Mouse (Mus musculus): ENCODE data around the gene Wdr18. TPM values are rescaled to one million over a fixed set of nuclear protein-coding genes. Genes with fewer than 3 reads are reported as not detected.

Gene Wdr18
- polyA plus RNA-seq, 1 experiment from 2014 or later, result 167 TPM

GRCm38 (mm10) chr10:79920056-79920890 lies 39.7 kb upstream of the Wdr18 start:
- DNase-seq (ENCODE audit: extremely low spot score, low spot score), result no peak
- Histone ChIP-seq H3K4me1 (peaks cover 63% of the 10 kb centered on the region), H3K27me3 (ENCODE audit: poor library complexity, severe bottlenecking) (peaks cover 79% of the 10 kb centered on the region), H3K4me3 (peak overlapping the region; percentile 41), H3K9me3 (no peaks in the 10 kb centered on the region), H3K36me3 (replicated peaks) (no peaks in the 10 kb centered on the region), H3K27ac (no peak overlapping the region)
- 17% methylated on average over 26 of the region's 26 CpGs for WGBS

DNA sequence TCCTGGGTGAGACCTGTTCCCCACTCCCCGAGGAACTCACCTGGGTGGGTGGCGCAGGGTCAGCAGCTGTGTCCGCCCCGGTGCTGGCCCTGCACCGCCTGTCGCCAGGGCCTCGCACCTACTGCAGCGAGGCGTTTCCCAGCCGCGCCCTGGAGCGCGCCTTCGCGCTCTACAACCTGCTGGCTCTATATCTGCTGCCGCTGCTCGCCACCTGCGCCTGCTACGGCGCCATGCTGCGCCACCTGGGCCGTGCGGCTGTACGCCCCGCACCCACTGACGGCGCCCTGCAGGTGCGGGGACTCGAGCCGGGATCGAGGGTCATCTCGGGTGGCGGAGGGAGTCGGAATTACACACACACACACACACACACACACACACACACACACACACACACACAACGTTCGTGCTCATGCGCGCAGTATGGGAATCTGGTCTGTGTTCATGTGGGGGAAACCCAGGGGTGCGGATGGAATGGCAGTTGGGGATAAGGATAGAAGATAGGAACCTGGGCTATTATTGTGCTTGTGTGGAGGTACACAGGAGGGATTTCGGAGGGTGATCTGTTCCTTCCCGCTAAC lies 38.9 kb upstream of the Wdr18 start, which contains the start of gene R3hdm4:
Gene R3hdm4, minus strand, starts transcription at position 251 of the 578 bp plus-strand sequence.
- Histone ChIP-seq H3K36me3 (replicated peaks) (no peaks in the 10 kb centered on the region), H3K27ac (no peak within 1 kb of the TSS), H3K4me3 (peak within 1 kb of the TSS; percentile 41), H3K4me1 (peaks cover 63% of the 10 kb centered on the region), H3K27me3 (ENCODE audit: poor library complexity, severe bottlenecking) (peaks cover 82% of the 10 kb centered on the region), H3K9me3 (no peaks in the 10 kb centered on the region)
- WGBS, result 6% methylated on average over 41 of the region's 41 CpGs
- DNase-seq (ENCODE audit: extremely low spot score, low spot score), result no peak

DNA sequence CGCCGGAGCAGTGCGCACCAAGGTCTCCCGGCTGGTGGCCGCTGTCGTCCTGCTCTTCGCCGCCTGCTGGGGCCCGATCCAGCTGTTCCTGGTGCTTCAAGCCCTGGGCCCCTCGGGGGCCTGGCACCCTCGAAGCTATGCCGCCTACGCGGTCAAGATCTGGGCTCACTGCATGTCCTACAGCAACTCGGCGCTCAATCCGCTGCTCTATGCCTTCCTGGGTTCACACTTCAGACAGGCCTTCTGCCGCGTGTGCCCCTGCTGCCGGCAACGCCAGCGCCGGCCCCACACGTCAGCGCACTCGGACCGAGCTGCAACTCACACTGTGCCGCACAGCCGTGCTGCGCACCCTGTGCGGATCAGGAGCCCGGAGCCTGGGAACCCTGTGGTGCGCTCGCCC lies 38.4 kb upstream of the Wdr18 start:
- no peak for DNase-seq (ENCODE audit: extremely low spot score, low spot score)
- peaks cover 63% of the 10 kb centered on the region for H3K4me1 ChIP-seq

GRCm38 (mm10) chr10:79924998-79925784 lies 34.8 kb upstream of the Wdr18 start:
- Histone ChIP-seq H3K9me3 (no peaks in the 10 kb centered on the region), H3K36me3 (replicated peaks) (no peaks in the 10 kb centered on the region), H3K27ac (no peak overlapping the region), H3K27me3 (ENCODE audit: poor library complexity, severe bottlenecking) (peaks cover 51% of the 10 kb centered on the region), H3K4me1 (peaks cover 64% of the 10 kb centered on the region), H3K4me3 (peak overlapping the region; percentile 18)
- DNase-seq (ENCODE audit: extremely low spot score, low spot score), result peak; percentile 88
- 11% methylated on average over 29 of the region's 29 CpGs for WGBS

More for the DNA sequence above, 38.4 kb upstream of the Wdr18 start:
- Histone ChIP-seq H3K27ac (no peak overlapping the region), H3K9me3 (no peaks in the 10 kb centered on the region), H3K4me3 (peak overlapping the region; percentile 41), H3K27me3 (ENCODE audit: poor library complexity, severe bottlenecking) (peaks cover 85% of the 10 kb centered on the region), H3K36me3 (replicated peaks) (no peaks in the 10 kb centered on the region)
- under 1% methylated on average over 34 of the region's 34 CpGs for WGBS

DNA sequence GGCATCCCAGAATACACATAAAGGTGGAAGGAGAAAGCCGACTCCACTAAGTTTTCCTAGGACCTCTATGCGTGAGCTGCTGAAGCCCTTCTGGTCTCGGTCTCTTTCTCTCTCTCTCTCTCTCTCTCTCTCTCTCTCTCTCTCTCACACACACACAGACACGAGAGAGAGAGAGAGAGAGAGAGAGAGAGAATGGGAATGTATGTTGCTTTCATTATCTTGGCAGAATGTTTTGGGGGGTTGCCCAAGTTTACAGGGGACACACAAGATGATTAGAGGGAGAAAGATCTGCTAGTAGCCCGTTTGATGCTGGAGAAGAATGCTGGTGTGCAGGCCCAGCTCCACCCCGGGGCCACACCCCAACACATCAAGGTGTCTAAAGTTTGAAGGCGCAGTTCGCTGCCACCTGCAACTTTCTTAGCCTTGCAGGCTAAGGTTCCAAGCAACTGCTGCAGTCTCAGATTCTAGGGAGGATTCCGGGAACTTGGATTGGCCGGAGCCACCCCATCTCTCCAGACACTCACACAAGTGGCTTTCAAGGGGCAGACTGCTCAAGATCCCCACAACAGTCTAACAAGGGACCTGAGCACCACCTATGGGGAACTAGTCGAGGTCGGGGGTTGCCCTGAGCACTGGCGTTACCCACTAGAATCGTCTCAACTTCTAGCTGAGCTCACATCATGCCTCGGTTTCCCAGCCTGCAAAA lies 34.0 kb upstream of the Wdr18 start:
- H3K4me3 ChIP-seq, result peak overlapping the region; percentile 98
- peaks cover 43% of the 10 kb centered on the region for H3K27me3 ChIP-seq (ENCODE audit: poor library complexity, severe bottlenecking)
- no peaks in the 10 kb centered on the region for H3K9me3 ChIP-seq
- DNase-seq (ENCODE audit: extremely low spot score, low spot score), result no peak
- peaks cover 64% of the 10 kb centered on the region for H3K4me1 ChIP-seq
- 14% methylated on average over 15 of the region's 15 CpGs for WGBS
- H3K36me3 ChIP-seq (replicated peaks), result peaks cover 7% of the 10 kb centered on the region
- H3K27ac ChIP-seq, result peak overlapping the region; percentile 95

DNA sequence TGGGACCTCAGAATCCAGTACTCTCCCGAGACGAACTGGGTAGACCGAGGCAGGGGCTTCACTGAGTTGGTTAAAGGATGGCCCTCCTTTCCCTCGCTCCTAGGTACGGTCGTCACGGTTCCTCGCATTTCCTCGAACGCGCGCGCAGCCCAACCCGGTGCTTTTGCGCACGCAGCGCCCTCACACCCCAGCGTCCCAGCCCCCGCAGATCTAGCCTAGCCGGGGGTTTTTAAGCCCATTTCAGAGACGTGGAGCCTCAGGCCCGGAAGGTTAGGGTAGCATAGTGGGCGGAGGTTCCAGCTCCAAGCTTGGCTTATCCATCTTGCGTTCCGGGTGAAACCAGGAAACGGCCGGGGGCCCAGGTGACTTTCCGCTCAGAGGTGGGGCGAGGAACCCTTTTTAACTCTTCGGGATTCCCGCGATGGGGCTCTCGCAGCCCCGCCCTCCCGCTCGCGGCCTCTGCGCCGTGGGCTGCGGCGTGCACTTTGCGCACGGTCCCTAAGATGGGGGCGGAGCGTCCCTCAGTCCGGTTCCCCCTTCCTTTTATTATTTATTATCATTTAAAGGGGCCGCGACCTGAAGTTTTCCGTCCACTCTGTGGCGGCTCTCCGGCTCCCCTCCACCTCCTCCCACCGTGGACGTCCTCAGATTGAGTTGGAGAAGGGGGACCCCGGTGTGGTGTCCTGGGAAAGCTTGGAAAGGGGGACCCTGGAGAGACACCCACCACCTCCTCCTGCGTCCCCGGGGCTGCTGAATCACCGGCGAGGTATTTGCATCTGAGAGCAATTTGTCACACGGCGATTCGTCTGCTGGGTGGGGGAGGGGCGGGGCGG lies 33.2 kb upstream of the Wdr18 start, which contains the start of gene Arid3a:
Gene Arid3a, plus strand, starts transcription at position 553 of the 833 bp plus-strand sequence.
- Histone ChIP-seq H3K4me3 (peak within 1 kb of the TSS; percentile 98), H3K36me3 (replicated peaks) (peaks cover 15% of the 10 kb centered on the region), H3K4me1 (peaks cover 62% of the 10 kb centered on the region), H3K9me3 (no peaks in the 10 kb centered on the region), H3K27me3 (ENCODE audit: poor library complexity, severe bottlenecking) (peaks cover 35% of the 10 kb centered on the region), H3K27ac (peak within 1 kb of the TSS; percentile 95)
- WGBS, result under 1% methylated on average over 63 of the region's 63 CpGs
- DNase-seq (ENCODE audit: extremely low spot score, low spot score), result peak; percentile 89

GRCm38 (mm10) chr10:79927324-79928029 lies 32.5 kb upstream of the Wdr18 start:
- peak overlapping the region; percentile 98 for H3K4me3 ChIP-seq
- H3K36me3 ChIP-seq (replicated peaks), result peaks cover 23% of the 10 kb centered on the region
- peak overlapping the region; percentile 95 for H3K27ac ChIP-seq
- H3K9me3 ChIP-seq, result no peaks in the 10 kb centered on the region
- H3K27me3 ChIP-seq (ENCODE audit: poor library complexity, severe bottlenecking), result peaks cover 28% of the 10 kb centered on the region
- peaks cover 67% of the 10 kb centered on the region for H3K4me1 ChIP-seq
- whole genome bisulfite sequencing, result under 1% methylated on average over 54 of the region's 54 CpGs
- DNase-seq (ENCODE audit: extremely low spot score, low spot score), result peak; percentile 69

DNA sequence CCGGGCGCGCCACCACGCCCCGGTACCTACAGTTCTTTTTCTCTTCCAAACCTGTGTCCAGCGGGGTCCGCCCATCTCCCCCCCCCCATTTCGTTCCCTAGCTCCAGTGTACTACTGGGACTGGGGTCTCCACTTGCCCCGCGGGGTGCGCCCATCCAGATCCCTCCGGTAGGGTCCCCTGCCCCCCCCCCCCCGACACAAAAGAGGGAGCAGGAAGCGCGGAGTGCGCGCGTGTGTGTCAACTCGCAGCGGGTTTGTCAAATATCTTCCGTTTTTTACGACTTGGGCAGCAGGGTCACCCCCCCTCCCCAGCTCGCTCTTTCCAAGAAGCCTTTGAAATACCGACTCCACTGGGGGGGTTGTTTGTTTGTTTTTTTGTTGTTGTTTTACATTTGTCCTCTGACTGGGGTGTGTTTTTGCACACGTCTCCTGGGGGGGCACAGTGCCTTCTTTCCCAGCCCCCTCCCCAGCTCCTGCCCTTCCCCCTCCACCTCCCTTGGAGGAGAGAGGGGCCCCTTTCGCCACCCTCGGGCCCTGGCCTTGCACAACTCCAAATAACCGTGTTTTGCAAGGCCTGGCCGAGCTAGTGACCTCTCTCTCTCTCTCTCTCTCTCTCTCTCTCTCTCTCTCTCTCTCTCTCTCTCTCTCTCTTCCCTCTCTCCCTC lies 31.8 kb upstream of the Wdr18 start:
- WGBS, result 1% methylated on average over 29 of the region's 29 CpGs
- H3K27me3 ChIP-seq (ENCODE audit: poor library complexity, severe bottlenecking), result peaks cover 21% of the 10 kb centered on the region
- peaks cover 29% of the 10 kb centered on the region for H3K36me3 ChIP-seq (replicated peaks)
- DNase-seq (ENCODE audit: extremely low spot score, low spot score), result peak; percentile 37
- H3K27ac ChIP-seq, result peak overlapping the region; percentile 95
- peaks cover 73% of the 10 kb centered on the region for H3K4me1 ChIP-seq
- H3K4me3 ChIP-seq, result peak overlapping the region; percentile 98
- no peaks in the 10 kb centered on the region for H3K9me3 ChIP-seq

DNA sequence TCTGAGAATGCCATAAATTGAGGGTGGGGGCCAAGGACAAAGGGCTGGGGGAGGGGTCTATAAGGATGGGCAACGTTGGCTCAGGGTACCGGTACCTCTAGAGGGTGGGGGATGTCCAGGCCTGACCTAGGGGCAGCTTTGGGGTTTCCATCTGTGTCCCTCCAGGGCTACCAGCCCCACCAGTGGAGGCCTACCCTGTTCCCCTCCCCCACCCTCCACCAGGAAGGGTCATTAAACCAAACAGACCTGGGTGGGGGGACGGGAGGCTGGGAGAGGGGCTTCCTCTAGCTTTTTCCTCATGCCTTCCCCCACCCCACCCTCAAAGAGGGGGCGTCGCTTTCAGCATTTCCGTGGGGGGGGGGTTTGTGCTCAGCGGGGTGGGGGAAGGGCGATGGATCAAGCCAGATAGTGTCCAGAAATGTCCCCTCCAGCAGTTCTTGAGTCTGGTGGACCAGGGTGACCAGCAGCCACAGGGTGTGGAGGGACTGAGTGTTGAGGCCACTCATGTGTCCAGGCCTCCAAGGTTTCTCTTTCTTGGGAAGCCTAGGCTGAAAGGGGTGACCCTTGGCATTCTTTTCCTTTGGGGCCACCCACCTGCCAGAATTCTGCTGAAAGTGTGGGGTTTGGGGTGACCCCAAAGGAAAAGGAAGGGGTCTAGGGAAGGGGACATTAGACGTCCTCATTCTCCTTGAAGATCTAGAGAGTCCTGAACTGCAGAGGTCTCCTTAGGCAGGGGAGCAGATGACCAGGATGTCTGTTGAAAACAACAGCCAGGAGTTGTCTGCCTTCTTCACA lies 30.8 kb upstream of the Wdr18 start:
- peak overlapping the region; percentile 98 for H3K4me3 ChIP-seq
- DNase-seq (ENCODE audit: extremely low spot score, low spot score), result no peak
- H3K4me1 ChIP-seq, result peaks cover 83% of the 10 kb centered on the region
- peak overlapping the region; percentile 95 for H3K27ac ChIP-seq
- peaks cover 38% of the 10 kb centered on the region for H3K36me3 ChIP-seq (replicated peaks)
- H3K9me3 ChIP-seq, result no peaks in the 10 kb centered on the region
- peaks cover 11% of the 10 kb centered on the region for H3K27me3 ChIP-seq (ENCODE audit: poor library complexity, severe bottlenecking)
- WGBS, result 26% methylated on average over 9 of the region's 9 CpGs

All from forebrain, embryonic 10.5 days (tissue).